Mouse (Mus musculus): ENCODE data around the gene Ppp1r14c. TPM values are rescaled to one million over a fixed set of nuclear protein-coding genes. Genes with fewer than 3 reads are reported as not detected.

The Ppp1r14c gene
- polyA plus RNA-seq, 1 experiment: 13.4 TPM

- Histone ChIP-seq H3K4me1 (ENCODE audit: control insufficient read depth, insufficient read depth, low read length) (no peaks in the 10 kb centered on the region), H3K27me3 (ENCODE audit: control insufficient read depth, insufficient read depth, low read length) (no peaks in the 10 kb centered on the region), H3K4me3 (replicated peaks; ENCODE audit: insufficient read depth, low read depth, low read length) (no peak overlapping the region), H3K27ac (ENCODE audit: insufficient read depth, low read length) (no peak overlapping the region)
- DNase-seq: no peak
- TF ChIP-seq POLR2A (IDR thresholded peaks at IDR 0.05; ENCODE audit: borderline replicate concordance, insufficient read depth, low read length) (no peak), CTCF (IDR thresholded peaks at IDR 0.05; ENCODE audit: borderline replicate concordance, insufficient read depth, low read depth, low read length) (no peak)
- WGBS: 91% methylated on average over 5 of the region's 5 CpGs
These were observed 82.8 kb downstream of the Ppp1r14c start for GRCm38 (mm10) chr10:3448699-3449098.

- Histone ChIP-seq H3K4me3 (replicated peaks; ENCODE audit: insufficient read depth, low read depth, low read length) (no peak overlapping the region), H3K27me3 (ENCODE audit: control insufficient read depth, insufficient read depth, low read length) (no peaks in the 10 kb centered on the region), H3K27ac (ENCODE audit: insufficient read depth, low read length) (no peak overlapping the region), H3K4me1 (ENCODE audit: control insufficient read depth, insufficient read depth, low read length) (no peaks in the 10 kb centered on the region)
- no peak for DNase-seq
- WGBS: 61% methylated on average over 4 of the region's 4 CpGs
- TF ChIP-seq POLR2A (IDR thresholded peaks at IDR 0.05; ENCODE audit: borderline replicate concordance, insufficient read depth, low read length) (no peak), CTCF (IDR thresholded peaks at IDR 0.05; ENCODE audit: borderline replicate concordance, insufficient read depth, low read depth, low read length) (no peak)
These were observed 86.1 kb downstream of the Ppp1r14c start for GRCm38 (mm10) chr10:3451930-3452329.

DNA sequence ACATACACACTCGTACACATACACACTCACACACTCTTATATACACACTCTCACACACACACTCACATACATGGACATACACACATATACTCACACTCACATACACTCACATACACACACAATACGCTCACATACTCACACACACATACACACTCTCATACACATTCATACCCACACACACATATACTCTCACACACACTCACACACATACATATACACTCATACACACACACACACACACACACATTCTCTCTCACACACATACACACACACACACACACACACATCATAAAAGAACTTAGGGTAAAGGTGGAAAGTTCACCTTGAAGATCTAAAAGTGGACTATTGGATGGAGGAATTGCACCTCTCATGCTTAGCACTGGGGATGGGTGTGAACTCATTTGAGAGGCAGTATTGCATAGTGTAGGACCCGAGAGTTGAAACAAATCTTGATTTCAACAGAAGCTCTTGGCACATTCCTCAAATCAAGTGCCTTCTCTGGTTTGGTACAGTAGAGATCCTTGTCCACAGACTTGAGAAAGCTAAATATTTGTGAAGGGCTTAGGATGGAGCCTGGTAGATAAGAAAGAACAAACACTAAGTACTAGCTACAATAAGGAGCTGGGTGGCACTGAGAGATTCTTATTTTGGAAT, 87.1 kb downstream of the Ppp1r14c start:
- H3K4me1 ChIP-seq (ENCODE audit: control insufficient read depth, insufficient read depth, low read length): no peaks in the 10 kb centered on the region
- H3K27ac ChIP-seq (ENCODE audit: insufficient read depth, low read length): no peak overlapping the region
- no peak overlapping the region for H3K4me3 ChIP-seq (replicated peaks; ENCODE audit: insufficient read depth, low read depth, low read length)
- TF ChIP-seq CTCF (IDR thresholded peaks at IDR 0.05; ENCODE audit: borderline replicate concordance, insufficient read depth, low read depth, low read length) (no peak), POLR2A (IDR thresholded peaks at IDR 0.05; ENCODE audit: borderline replicate concordance, insufficient read depth, low read length) (no peak)
- no peaks in the 10 kb centered on the region for H3K27me3 ChIP-seq (ENCODE audit: control insufficient read depth, insufficient read depth, low read length)
- WGBS: 93% methylated on average over 3 of the region's 3 CpGs
- DNase-seq: no peak

- H3K27ac ChIP-seq (ENCODE audit: insufficient read depth, low read length): no peak overlapping the region
- H3K4me1 ChIP-seq (ENCODE audit: control insufficient read depth, insufficient read depth, low read length): no peaks in the 10 kb centered on the region
- no peak for DNase-seq
- 76% methylated on average over 1 of the region's 1 CpGs for WGBS
- TF ChIP-seq CTCF (IDR thresholded peaks at IDR 0.05; ENCODE audit: borderline replicate concordance, insufficient read depth, low read depth, low read length) (no peak), POLR2A (IDR thresholded peaks at IDR 0.05; ENCODE audit: borderline replicate concordance, insufficient read depth, low read length) (no peak)
- H3K27me3 ChIP-seq (ENCODE audit: control insufficient read depth, insufficient read depth, low read length): no peaks in the 10 kb centered on the region; the same call in 1 of the 2 replicates
- H3K4me3 ChIP-seq (replicated peaks; ENCODE audit: insufficient read depth, low read depth, low read length): no peak overlapping the region
These were observed 92.8 kb downstream of the Ppp1r14c start for GRCm38 (mm10) chr10:3458686-3459085.

DNA sequence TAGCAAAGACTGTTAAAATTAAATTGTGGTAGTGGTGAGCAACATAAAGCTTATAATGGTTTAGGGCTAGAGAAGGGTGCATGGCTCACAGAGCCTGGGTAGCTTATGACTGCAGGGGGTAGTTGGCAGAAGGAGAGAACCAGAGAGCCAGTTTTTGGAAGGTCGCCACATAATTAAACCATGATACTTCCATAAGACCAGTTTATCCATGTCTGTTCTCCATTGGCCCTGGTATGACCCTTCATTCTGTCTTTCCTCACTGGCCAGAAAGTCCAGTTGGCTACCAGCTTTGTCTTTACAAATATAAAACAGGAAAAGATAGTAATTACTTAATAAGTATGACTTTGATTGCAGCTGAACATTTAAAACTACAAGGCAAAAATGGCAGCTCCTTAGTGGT, 95.0 kb downstream of the Ppp1r14c start:
- peak in 1 of 2 experiments; percentile 18 for DNase-seq
- Histone ChIP-seq H3K27ac (ENCODE audit: insufficient read depth, low read length) (no peak overlapping the region), H3K27me3 (ENCODE audit: control insufficient read depth, insufficient read depth, low read length) (no peaks in the 10 kb centered on the region; the same call in 1 of the 2 replicates), H3K4me3 (replicated peaks; ENCODE audit: insufficient read depth, low read depth, low read length) (no peak overlapping the region), H3K4me1 (ENCODE audit: control insufficient read depth, insufficient read depth, low read length) (no peaks in the 10 kb centered on the region)
- TF ChIP-seq CTCF (IDR thresholded peaks at IDR 0.05; ENCODE audit: borderline replicate concordance, insufficient read depth, low read depth, low read length) (no peak), POLR2A (IDR thresholded peaks at IDR 0.05; ENCODE audit: borderline replicate concordance, insufficient read depth, low read length) (no peak)
- WGBS: 28% methylated on average over 1 of the region's 1 CpGs

- TF ChIP-seq CTCF (IDR thresholded peaks at IDR 0.05; ENCODE audit: borderline replicate concordance, insufficient read depth, low read depth, low read length) (no peak), POLR2A (IDR thresholded peaks at IDR 0.05; ENCODE audit: borderline replicate concordance, insufficient read depth, low read length) (no peak)
- Histone ChIP-seq H3K4me3 (replicated peaks; ENCODE audit: insufficient read depth, low read depth, low read length) (no peak overlapping the region), H3K27me3 (ENCODE audit: control insufficient read depth, insufficient read depth, low read length) (no peaks in the 10 kb centered on the region; the same call in 1 of the 2 replicates), H3K27ac (ENCODE audit: insufficient read depth, low read length) (no peak overlapping the region), H3K4me1 (ENCODE audit: control insufficient read depth, insufficient read depth, low read length) (no peaks in the 10 kb centered on the region)
- no peak for DNase-seq
- 92% methylated on average over 4 of the region's 4 CpGs for WGBS
These were observed 100.3 kb downstream of the Ppp1r14c start for GRCm38 (mm10) chr10:3466135-3466626.

DNA sequence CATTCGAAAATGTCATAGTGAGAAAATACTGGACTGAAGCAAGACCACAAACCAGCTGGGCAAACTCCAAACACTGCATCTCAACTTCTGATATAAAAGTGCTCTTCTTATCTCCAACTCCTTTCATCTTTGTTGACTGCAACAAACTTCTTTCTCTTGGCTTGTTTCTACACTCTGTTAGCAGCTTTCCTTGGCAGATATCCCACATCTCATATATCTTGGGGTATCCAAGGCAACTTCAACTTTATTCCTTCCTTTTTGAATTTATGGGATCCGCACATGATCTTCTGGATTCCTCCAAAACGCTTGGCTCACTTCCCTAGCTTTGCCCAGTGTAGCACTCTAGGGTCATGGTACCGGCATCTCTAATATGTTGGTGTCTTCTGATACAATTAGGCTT, 102.7 kb downstream of the Ppp1r14c start:
- no peaks in the 10 kb centered on the region for H3K27me3 ChIP-seq (ENCODE audit: control insufficient read depth, insufficient read depth, low read length)
- no peak overlapping the region for H3K27ac ChIP-seq (ENCODE audit: insufficient read depth, low read length)
- 75% methylated on average over 4 of the region's 4 CpGs for WGBS
- no peak for DNase-seq
- TF ChIP-seq POLR2A (IDR thresholded peaks at IDR 0.05; ENCODE audit: borderline replicate concordance, insufficient read depth, low read length) (no peak), CTCF (IDR thresholded peaks at IDR 0.05; ENCODE audit: borderline replicate concordance, insufficient read depth, low read depth, low read length) (no peak)
- H3K4me3 ChIP-seq (replicated peaks; ENCODE audit: insufficient read depth, low read depth, low read length): no peak overlapping the region
- no peaks in the 10 kb centered on the region for H3K4me1 ChIP-seq (ENCODE audit: control insufficient read depth, insufficient read depth, low read length)

DNA sequence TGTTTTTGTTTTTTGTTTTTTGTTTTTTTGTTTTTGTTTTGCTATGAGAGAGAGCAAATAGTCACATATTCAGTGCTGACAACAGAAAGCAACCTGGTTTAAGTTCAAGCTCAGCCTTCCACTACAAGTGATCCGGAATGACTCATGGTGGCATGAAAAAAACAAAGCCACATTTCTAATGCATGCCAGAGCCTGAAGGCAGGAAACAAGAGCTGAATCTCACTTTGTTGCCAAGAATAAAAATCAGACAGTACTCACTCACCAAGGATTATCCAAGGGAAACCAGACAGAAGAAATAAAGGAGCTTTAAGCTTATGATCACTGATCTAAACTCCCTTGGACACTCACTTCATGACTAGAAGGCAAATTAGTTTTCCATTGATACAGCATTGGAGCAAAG, 110.8 kb downstream of the Ppp1r14c start:
- peak in 1 of 2 experiments; percentile 3 for DNase-seq
- no peaks in the 10 kb centered on the region for H3K4me1 ChIP-seq (ENCODE audit: control insufficient read depth, insufficient read depth, low read length)
- H3K27me3 ChIP-seq (ENCODE audit: control insufficient read depth, insufficient read depth, low read length): no peaks in the 10 kb centered on the region
- no peak overlapping the region for H3K4me3 ChIP-seq (replicated peaks; ENCODE audit: insufficient read depth, low read depth, low read length)
- H3K27ac ChIP-seq (ENCODE audit: insufficient read depth, low read length): no peak overlapping the region
- WGBS: 26% methylated on average over 1 of the region's 1 CpGs
- no peak for TF ChIP-seq POLR2A (IDR thresholded peaks at IDR 0.05; ENCODE audit: borderline replicate concordance, insufficient read depth, low read length)
- TF ChIP-seq CTCF (IDR thresholded peaks at IDR 0.05; ENCODE audit: borderline replicate concordance, insufficient read depth, low read depth, low read length): no peak
